ENCODE assay signal across 8 mouse cellular contexts in the genomic region with DNA sequence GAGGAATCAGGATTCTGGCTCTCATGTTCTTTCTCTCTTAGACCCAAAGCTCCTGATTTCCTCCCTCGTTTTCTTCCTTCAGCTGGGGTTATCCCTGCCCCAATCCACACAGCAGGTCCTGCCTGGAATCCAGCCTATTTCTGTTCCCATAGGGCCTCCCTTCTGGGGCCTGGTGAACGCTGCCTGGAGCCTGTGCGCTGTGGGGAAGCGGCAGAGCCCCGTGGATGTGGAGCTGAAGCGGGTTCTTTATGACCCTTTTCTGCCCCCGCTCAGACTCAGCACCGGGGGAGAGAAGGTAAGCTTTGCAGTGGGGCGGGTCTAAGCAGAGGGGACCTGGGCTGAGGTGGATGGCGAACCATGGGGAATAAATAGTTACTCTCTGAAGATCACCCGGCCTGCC. TPM values are rescaled to one million over a fixed set of nuclear protein-coding genes. Genes with fewer than 3 reads are reported as not detected.
DNase-seq lines count a peak whose midpoint lies in the region; ATAC-seq lines count a peak whose summit lies in the region.

No protein-coding gene starts in this region.

- peak overlapping the region; percentile 59 for H3K9ac ChIP-seq in kidney, embryonic 16.5 days (replicated peaks; ENCODE audit: low read length)
- H3K9ac ChIP-seq in embryonic facial prominence, embryonic 14.5 days (ENCODE audit: low read depth, low read length), result peak overlapping the region; percentile 30; the same call in 1 of the 2 replicates
- H3K9ac ChIP-seq in hindbrain, embryonic 13.5 days, result peak overlapping the region; percentile 71
- peak overlapping the region; percentile 67 for H3K9ac ChIP-seq in neural tube, embryonic 13.5 days

- peak overlapping the region; percentile 51 for H3K4me3 ChIP-seq in kidney, embryonic 16.5 days (ENCODE audit: low read length)
- H3K4me3 ChIP-seq in embryonic facial prominence, embryonic 14.5 days (ENCODE audit: low read depth, low read length), result peak overlapping the region; percentile 46
- H3K4me3 ChIP-seq in hindbrain, embryonic 13.5 days, result peak overlapping the region; percentile 54
- peak overlapping the region; percentile 52 for H3K4me3 ChIP-seq in neural tube, embryonic 13.5 days

- no peaks in the 10 kb centered on the region for H3K36me3 ChIP-seq in kidney, embryonic 16.5 days (ENCODE audit: insufficient read depth, low read length)
- H3K36me3 ChIP-seq in embryonic facial prominence, embryonic 14.5 days (ENCODE audit: control insufficient read depth, insufficient read depth, low read length), result no peaks in the 10 kb centered on the region
- no peaks in the 10 kb centered on the region for H3K36me3 ChIP-seq in hindbrain, embryonic 13.5 days
- H3K36me3 ChIP-seq in neural tube, embryonic 13.5 days, result no peaks in the 10 kb centered on the region

- DNase-seq in kidney, postnatal 36 days, result no peak
- DNase-seq in embryonic facial prominence, embryonic 14.5 days (ENCODE audit: low spot score), result peak; percentile 39
- no peak for DNase-seq in adrenal gland, postnatal 14 days
- no peak for DNase-seq in natural killer cell, adult 2 months (ENCODE audit: low spot score in 2 of 2)
- DNase-seq in ovary, postnatal 36 days (ENCODE audit: low spot score), result no peak

- 26% methylated on average over 11 of the region's 11 CpGs for WGBS in kidney, embryonic 16.5 days
- 33% methylated on average over 11 of the region's 11 CpGs for WGBS in embryonic facial prominence, embryonic 14.5 days
- WGBS in hindbrain, embryonic 13.5 days, result 29% methylated on average over 11 of the region's 11 CpGs
- WGBS in neural tube, embryonic 13.5 days, result 21% methylated on average over 11 of the region's 11 CpGs

- H3K4me1 ChIP-seq in kidney, embryonic 16.5 days (ENCODE audit: insufficient read depth, low read length), result peaks cover 35% of the 10 kb centered on the region
- peaks cover 29% of the 10 kb centered on the region for H3K4me1 ChIP-seq in embryonic facial prominence, embryonic 14.5 days (ENCODE audit: control insufficient read depth, insufficient read depth, low read length)
- H3K4me1 ChIP-seq in hindbrain, embryonic 13.5 days (replicated peaks), result peaks cover 58% of the 10 kb centered on the region
- peaks cover 67% of the 10 kb centered on the region for H3K4me1 ChIP-seq in neural tube, embryonic 13.5 days (replicated peaks)

- peak overlapping the region; percentile 89 for H3K4me2 ChIP-seq in kidney, embryonic 16.5 days (replicated peaks; ENCODE audit: low read depth, low read length)
- H3K4me2 ChIP-seq in embryonic facial prominence, embryonic 14.5 days (ENCODE audit: low read depth, low read length), result peak overlapping the region; percentile 87
- peak overlapping the region; percentile 94 for H3K4me2 ChIP-seq in hindbrain, embryonic 13.5 days
- H3K4me2 ChIP-seq in neural tube, embryonic 13.5 days, result peak overlapping the region; percentile 88

- peaks cover 23% of the 10 kb centered on the region for H3K27me3 ChIP-seq in kidney, embryonic 16.5 days (ENCODE audit: insufficient read depth, low read length)
- peaks cover 24% of the 10 kb centered on the region for H3K27me3 ChIP-seq in embryonic facial prominence, embryonic 14.5 days (replicated peaks; ENCODE audit: control insufficient read depth, insufficient read depth, low read length)
- peaks cover 24% of the 10 kb centered on the region for H3K27me3 ChIP-seq in hindbrain, embryonic 13.5 days
- H3K27me3 ChIP-seq in neural tube, embryonic 13.5 days, result peaks cover 27% of the 10 kb centered on the region

- ATAC-seq in kidney, embryonic 16.5 days (ENCODE audit: low FRiP score, low TSS enrichment), result no peak
- ATAC-seq in embryonic facial prominence, embryonic 14.5 days (ENCODE audit: low read depth), result no peak
- no peak for ATAC-seq in hindbrain, embryonic 13.5 days (ENCODE audit: low FRiP score)
- no peak for ATAC-seq in neural tube, embryonic 13.5 days (ENCODE audit: low read depth)

- no peak overlapping the region for H3K27ac ChIP-seq in kidney, embryonic 16.5 days (ENCODE audit: low read length)
- peak overlapping the region; percentile 45; the same call in 1 of the 2 replicates for H3K27ac ChIP-seq in embryonic facial prominence, embryonic 14.5 days (replicated peaks; ENCODE audit: low read depth, low read length)
- peak overlapping the region; percentile 86 for H3K27ac ChIP-seq in hindbrain, embryonic 13.5 days
- peak overlapping the region; percentile 76 for H3K27ac ChIP-seq in neural tube, embryonic 13.5 days (replicated peaks)

- H3K9me3 ChIP-seq in kidney, embryonic 16.5 days (ENCODE audit: low read length), result no peaks in the 10 kb centered on the region
- H3K9me3 ChIP-seq in embryonic facial prominence, embryonic 14.5 days (ENCODE audit: control insufficient read depth, low read length), result no peaks in the 10 kb centered on the region
- H3K9me3 ChIP-seq in hindbrain, embryonic 13.5 days, result no peaks in the 10 kb centered on the region
- no peaks in the 10 kb centered on the region for H3K9me3 ChIP-seq in neural tube, embryonic 13.5 days

RNA-seq across cellular contexts. Expression of a gene that starts 1.4 kb away (rescaled TPM):
- 10.7 and 11.6 TPM in 2 replicates for polyA plus RNA-seq in kidney, embryonic 16.5 days (2015; fragmentation: Nextera tagmentation; extraction: Ambion mirVana)
- polyA plus RNA-seq in embryonic facial prominence, embryonic 14.5 days (2014; fragmentation: Nextera tagmentation; extraction: Ambion mirVana), result 7.9 and 8.9 TPM in 2 replicates
- polyA plus RNA-seq in hindbrain, embryonic 13.5 days (2015; fragmentation: Nextera tagmentation; extraction: Ambion mirVana), result 38.5 and 41.6 TPM in 2 replicates
- 44.5 and 46.0 TPM in 2 replicates for polyA plus RNA-seq in neural tube, embryonic 13.5 days (2015; fragmentation: Nextera tagmentation; extraction: Ambion mirVana)
- total RNA-seq in adrenal gland, postnatal 14 days (2021), result 10.5 and 16.9 TPM in 2 replicates

RNA-seq across cellular contexts. Expression of a gene that starts 3.8 kb away (rescaled TPM):
- polyA plus RNA-seq in kidney, embryonic 16.5 days (2015; fragmentation: Nextera tagmentation; extraction: Ambion mirVana), result 4.1 and 4.3 TPM in 2 replicates
- 3.4 and 4.7 TPM in 2 replicates for polyA plus RNA-seq in embryonic facial prominence, embryonic 14.5 days (2014; fragmentation: Nextera tagmentation; extraction: Ambion mirVana)
- 2.9 and 3.6 TPM in 2 replicates for polyA plus RNA-seq in hindbrain, embryonic 13.5 days (2015; fragmentation: Nextera tagmentation; extraction: Ambion mirVana)
- 3.1 and 4.1 TPM in 2 replicates for polyA plus RNA-seq in neural tube, embryonic 13.5 days (2015; fragmentation: Nextera tagmentation; extraction: Ambion mirVana)
- total RNA-seq in adrenal gland, postnatal 14 days (2021), result 31.2 and 46.3 TPM in 2 replicates

RNA-seq across cellular contexts. Expression of a gene that starts 6.9 kb away (rescaled TPM):
- polyA plus RNA-seq in kidney, embryonic 16.5 days (2015; fragmentation: Nextera tagmentation; extraction: Ambion mirVana), result 0.22 and 0.24 TPM in 2 replicates
- 2.1 and 2.5 TPM in 2 replicates for polyA plus RNA-seq in embryonic facial prominence, embryonic 14.5 days (2014; fragmentation: Nextera tagmentation; extraction: Ambion mirVana)
- 0.40 and 0.86 TPM in 2 replicates for polyA plus RNA-seq in hindbrain, embryonic 13.5 days (2015; fragmentation: Nextera tagmentation; extraction: Ambion mirVana)
- 0.52 and 0.93 TPM in 2 replicates for polyA plus RNA-seq in neural tube, embryonic 13.5 days (2015; fragmentation: Nextera tagmentation; extraction: Ambion mirVana)
- total RNA-seq in adrenal gland, postnatal 14 days (2021), result 0.22 and 0.41 TPM in 2 replicates

RNA-seq across cellular contexts. Expression of a gene that starts 14.2 kb away (rescaled TPM):
- 1,042 and 1,047 TPM in 2 replicates for polyA plus RNA-seq in kidney, embryonic 16.5 days (2015; fragmentation: Nextera tagmentation; extraction: Ambion mirVana)
- polyA plus RNA-seq in embryonic facial prominence, embryonic 14.5 days (2014; fragmentation: Nextera tagmentation; extraction: Ambion mirVana), result 1,174 and 1,204 TPM in 2 replicates
- 626 and 633 TPM in 2 replicates for polyA plus RNA-seq in hindbrain, embryonic 13.5 days (2015; fragmentation: Nextera tagmentation; extraction: Ambion mirVana)
- 570 and 614 TPM in 2 replicates for polyA plus RNA-seq in neural tube, embryonic 13.5 days (2015; fragmentation: Nextera tagmentation; extraction: Ambion mirVana)
- 927 and 1,052 TPM in 2 replicates for total RNA-seq in adrenal gland, postnatal 14 days (2021)

RNA-seq across cellular contexts. Expression of a gene that starts 16.7 kb away (rescaled TPM):
- 36.2 and 36.7 TPM in 2 replicates for polyA plus RNA-seq in kidney, embryonic 16.5 days (2015; fragmentation: Nextera tagmentation; extraction: Ambion mirVana)
- 24.0 and 25.6 TPM in 2 replicates for polyA plus RNA-seq in embryonic facial prominence, embryonic 14.5 days (2014; fragmentation: Nextera tagmentation; extraction: Ambion mirVana)
- polyA plus RNA-seq in hindbrain, embryonic 13.5 days (2015; fragmentation: Nextera tagmentation; extraction: Ambion mirVana), result 24.1 and 25.0 TPM in 2 replicates
- 25.1 and 26.3 TPM in 2 replicates for polyA plus RNA-seq in neural tube, embryonic 13.5 days (2015; fragmentation: Nextera tagmentation; extraction: Ambion mirVana)
- 32.3 and 34.4 TPM in 2 replicates for total RNA-seq in adrenal gland, postnatal 14 days (2021)
